Mouse (Mus musculus) stomach, postnatal 0 days (tissue): ENCODE measurements around the gene Sned1.

Experiments
- CTCF ChIP-seq: IDR thresholded peaks from 2 replicates; pipeline ENCODE4 v1.5.1; 2016; ENCODE audit warnings: antibody characterized with exemption, low read depth, mild to moderate bottlenecking, moderate library complexity
- EP300 ChIP-seq: optimal IDR thresholded peaks from 2 replicates; pipeline ENCODE3; 2016; ENCODE audit warnings: antibody characterized with exemption

DNA sequence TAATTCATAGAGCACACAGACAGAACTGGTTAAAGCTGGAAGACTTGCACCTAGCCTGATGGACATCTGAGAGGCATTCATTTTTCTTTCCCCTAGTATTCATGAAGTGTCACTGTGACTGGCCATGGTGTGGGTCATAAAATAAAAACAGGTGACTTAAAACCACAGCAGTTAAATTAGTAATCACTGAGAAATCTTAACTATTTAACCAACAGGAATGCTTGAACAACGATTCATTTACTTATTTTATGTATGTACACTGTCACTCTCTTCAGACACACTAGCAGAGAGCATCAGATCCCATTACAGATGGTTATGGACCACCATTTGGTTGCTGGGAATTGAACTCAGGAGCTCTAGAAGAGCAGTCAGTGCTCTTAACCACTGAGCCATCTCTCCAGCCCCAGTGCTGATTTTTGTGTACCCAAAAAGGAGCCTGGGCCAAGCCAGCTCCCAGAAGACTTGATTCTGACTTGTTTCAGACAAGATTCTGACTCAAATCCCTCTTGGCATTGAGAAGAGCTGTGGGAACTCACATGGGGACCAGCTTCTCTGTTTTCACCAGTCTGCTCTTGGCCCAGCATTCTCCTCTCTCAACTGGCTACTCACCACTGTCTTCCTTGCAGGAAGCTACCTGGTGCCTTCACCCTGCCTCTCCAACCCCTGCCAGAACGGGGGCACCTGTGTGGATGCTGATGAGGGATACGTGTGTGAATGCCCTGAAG lies 35.0 kb downstream of the Sned1 start:
- TF ChIP-seq CTCF = no peak
- TF ChIP-seq EP300 = no peak
